Mouse (Mus musculus) intestine, embryonic 14.5 days (tissue): ENCODE data around the gene Evl. TPM values are rescaled to one million over a fixed set of nuclear protein-coding genes. Genes with fewer than 3 reads are reported as not detected.

Source experiments
- ATAC-seq: fragments of 200-750 bp; cut with Nextera tagmentation; replicated peaks from 2 replicates; pipeline ENCODE4 v1.8.0; 2017; ENCODE audit warnings: low read depth, moderate number of reproducible peaks, moderate TSS enrichment, moderate library complexity; ENCODE audit not compliant: low FRiP score, low TSS enrichment
- DNase-seq: peaks from one replicate; pipeline ENCODE4 v3.0.0-alpha.2; 2018; ENCODE audit warnings: low spot score
- H3K27ac ChIP-seq: fragments of 300-500 bp; sonication (generic); 2 replicates; pipeline ENCODE4 v1.5.1; 2014; ENCODE audit warnings: low read depth, mild to moderate bottlenecking, control low read depth
- H3K27me3 ChIP-seq: fragments of 300-500 bp; sonication (generic); replicated peaks from 2 replicates; pipeline ENCODE4 v1.6.1; 2014; ENCODE audit warnings: low read length, control low read depth; ENCODE audit not compliant: control insufficient read depth, insufficient read depth
- H3K36me3 ChIP-seq: fragments of 300-500 bp; sonication (generic); 2 replicates; pipeline ENCODE4 v1.6.1; 2014; ENCODE audit warnings: low read length, control low read depth; ENCODE audit not compliant: control insufficient read depth, insufficient read depth
- H3K4me1 ChIP-seq: fragments of 300-500 bp; sonication (generic); replicated peaks from 2 replicates; pipeline ENCODE4 v1.6.1; 2014; ENCODE audit warnings: low read length, control low read depth, mixed read lengths; ENCODE audit not compliant: control insufficient read depth, insufficient read depth
- H3K4me2 ChIP-seq: fragments of 300-500 bp; sonication (generic); 2 replicates; pipeline ENCODE4 v1.6.1; 2014; ENCODE audit warnings: low read length
- H3K4me3 ChIP-seq: fragments of 300-500 bp; sonication (generic); 2 replicates; pipeline ENCODE4 v1.5.1; 2014; ENCODE audit warnings: low read depth, low read length, control low read depth, mixed read lengths
- H3K9ac ChIP-seq: fragments of 300-500 bp; sonication (generic); 2 replicates; pipeline ENCODE4 v1.6.1; 2014; ENCODE audit warnings: mild to moderate bottlenecking, low read length
- H3K9me3 ChIP-seq: fragments of 300-500 bp; sonication (generic); 2 replicates; pipeline ENCODE4 v1.6.1; 2016; ENCODE audit warnings: low read length, control low read depth; ENCODE audit not compliant: control insufficient read depth
- WGBS: fragments of 180-500 bp; shearing (Covaris S2); extraction: QIAGEN DNeasy Blood & Tissue Kit; methylation state at CpG from one replicate; pipeline ENCODE4 v1.1.7; 2014; 5-methylcytosine and 5-hydroxymethylcytosine counted together
- polyA plus RNA-seq: library from polyadenylated mRNA; unstranded; fragments of >200 nt; fragmentation: Nextera tagmentation; extraction: Ambion mirVana; gene quantifications from 2 replicates; pipeline ENCODE4 v1.2.1, GENCODE M21; 2014

The Evl gene
- polyA plus RNA-seq, 1 experiment from 2014 or later, result 61.0 TPM

DNA sequence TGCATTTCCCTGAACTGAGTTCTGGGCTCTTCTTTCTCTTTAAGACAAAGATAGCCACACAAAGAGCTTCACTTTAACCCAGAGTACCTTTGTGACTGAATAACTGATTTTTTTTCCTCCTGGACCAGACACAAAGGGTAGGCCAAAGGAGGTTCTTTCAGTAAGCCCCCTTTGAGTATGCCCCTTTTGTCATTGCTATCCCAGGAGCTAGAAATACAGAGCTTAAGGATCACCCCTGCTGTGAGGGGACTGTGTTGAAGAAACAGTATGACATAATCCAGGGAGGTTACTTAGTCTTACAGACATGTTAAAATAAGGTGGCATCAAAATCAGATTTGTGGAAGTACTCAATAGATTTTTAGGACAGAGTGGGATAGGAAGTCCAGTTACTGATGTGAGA lies 50.0 kb downstream of the Evl start:
- no peak for ATAC-seq
- H3K4me3 ChIP-seq, result no peak overlapping the region

DNA sequence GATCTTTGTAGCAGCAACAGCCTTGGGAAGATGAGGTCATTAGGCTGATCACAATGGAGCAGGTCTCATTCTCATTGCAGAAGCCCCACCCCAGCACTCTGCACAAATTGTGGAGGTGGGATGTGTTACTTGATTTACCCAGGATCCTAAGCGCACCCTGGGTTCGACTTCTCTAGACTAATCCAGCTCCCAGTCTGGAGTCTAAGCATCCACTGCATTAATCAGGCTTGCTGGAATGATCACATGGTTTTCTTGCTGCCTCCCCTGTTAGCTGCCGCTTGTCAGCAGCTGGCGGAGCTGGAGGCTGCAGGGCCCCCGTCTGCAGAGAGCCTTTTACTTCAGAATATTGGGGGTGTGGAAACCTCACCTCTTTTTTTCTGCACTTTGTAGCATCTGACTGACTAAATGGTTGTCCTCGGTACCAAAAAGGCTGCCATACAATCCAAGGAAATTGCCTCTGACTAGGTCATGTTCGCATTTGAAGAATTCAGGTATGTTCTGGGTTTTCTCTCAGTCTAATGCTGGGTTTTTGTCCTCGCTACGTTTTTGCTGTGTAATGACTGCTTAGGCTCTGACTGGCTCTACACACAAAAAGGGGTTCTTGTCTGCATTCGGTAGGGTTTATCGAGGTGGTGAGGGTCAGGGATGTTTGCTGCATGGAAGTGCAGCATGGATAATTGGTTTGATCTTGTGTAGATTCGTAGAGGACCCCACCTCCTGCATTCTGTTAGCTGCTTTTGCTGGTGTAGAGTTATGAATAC lies 51.2 kb downstream of the Evl start:
- H3K27me3 ChIP-seq, result no peaks in the 10 kb centered on the region
- no peak overlapping the region for H3K9ac ChIP-seq
- no peak overlapping the region for H3K4me2 ChIP-seq
- no peaks in the 10 kb centered on the region for H3K36me3 ChIP-seq
- 48% methylated on average over 12 of the region's 12 CpGs for WGBS
- H3K9me3 ChIP-seq, result no peaks in the 10 kb centered on the region
- H3K4me1 ChIP-seq, result peaks cover 23% of the 10 kb centered on the region
- DNase-seq, result no peak
- H3K4me3 ChIP-seq, result no peak overlapping the region
- ATAC-seq, result 0 out of 2 replicates have a peak, but pooled peaks have one; percentile 36
- H3K27ac ChIP-seq, result 0 out of 2 replicates have a peak overlapping the region, but pooled peaks have one; percentile 7

More for the DNA sequence above, 50.0 kb downstream of the Evl start:
- H3K27ac ChIP-seq, result no peak overlapping the region
- peaks cover 23% of the 10 kb centered on the region for H3K4me1 ChIP-seq
- H3K36me3 ChIP-seq, result no peaks in the 10 kb centered on the region
- no peak overlapping the region for H3K9ac ChIP-seq
- no peak overlapping the region for H3K4me2 ChIP-seq
- DNase-seq, result no peak
- no peaks in the 10 kb centered on the region for H3K27me3 ChIP-seq
- H3K9me3 ChIP-seq, result no peaks in the 10 kb centered on the region

DNA sequence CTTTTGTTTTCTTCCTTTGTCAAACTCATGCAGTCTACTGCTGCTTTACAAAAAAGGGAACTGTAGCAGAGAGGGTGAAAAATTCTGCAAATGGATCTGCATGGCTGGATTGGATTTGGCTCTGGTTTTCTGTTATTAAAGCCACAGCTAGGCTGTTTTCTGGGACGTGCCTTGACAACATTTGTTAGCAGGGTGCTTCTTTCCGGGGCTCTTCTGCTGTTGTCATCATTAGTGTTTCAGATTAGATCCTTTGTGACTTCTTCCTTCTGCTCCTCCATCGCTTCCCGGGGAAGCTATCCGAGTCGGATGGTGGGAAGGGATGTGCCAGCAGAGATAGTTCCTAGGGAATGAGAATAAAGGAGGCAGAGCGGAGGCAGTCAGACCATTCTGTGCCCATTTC lies 51.8 kb downstream of the Evl start:
- DNase-seq, result no peak
- H3K36me3 ChIP-seq, result no peaks in the 10 kb centered on the region
- H3K27ac ChIP-seq, result no peak overlapping the region
- peaks cover 23% of the 10 kb centered on the region for H3K4me1 ChIP-seq
- H3K4me2 ChIP-seq, result no peak overlapping the region
- no peak overlapping the region for H3K9ac ChIP-seq
- H3K27me3 ChIP-seq, result no peaks in the 10 kb centered on the region
- H3K4me3 ChIP-seq, result no peak overlapping the region
- no peaks in the 10 kb centered on the region for H3K9me3 ChIP-seq
- ATAC-seq, result no peak
- 77% methylated on average over 7 of the region's 7 CpGs for WGBS

DNA sequence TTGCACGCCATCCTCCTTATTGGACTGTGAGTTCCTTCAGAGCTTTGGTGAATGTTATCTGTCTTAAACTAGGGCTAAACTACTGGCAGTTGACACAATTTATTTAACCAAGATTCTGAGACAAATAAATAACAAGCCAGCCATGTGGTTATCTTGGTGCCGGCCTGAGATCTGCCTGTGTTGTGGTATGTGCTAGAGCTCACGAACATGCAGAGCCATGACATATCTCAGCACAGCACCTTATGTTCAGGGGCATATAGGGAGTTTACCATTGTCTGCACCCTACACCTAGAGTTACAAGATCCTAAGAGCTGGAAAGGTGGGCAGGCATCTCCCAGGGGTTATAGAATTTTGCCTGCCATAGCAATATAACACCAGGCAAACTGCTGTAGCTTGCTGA lies 54.9 kb downstream of the Evl start:
- no peaks in the 10 kb centered on the region for H3K9me3 ChIP-seq
- H3K4me1 ChIP-seq, result peaks cover 13% of the 10 kb centered on the region
- no peak overlapping the region for H3K4me3 ChIP-seq
- ATAC-seq, result no peak
- WGBS, result 66% methylated on average over 3 of the region's 3 CpGs
- no peak for DNase-seq
- no peaks in the 10 kb centered on the region for H3K27me3 ChIP-seq
- no peaks in the 10 kb centered on the region for H3K36me3 ChIP-seq
- no peak overlapping the region for H3K27ac ChIP-seq
- H3K4me2 ChIP-seq, result no peak overlapping the region
- no peak overlapping the region for H3K9ac ChIP-seq

DNA sequence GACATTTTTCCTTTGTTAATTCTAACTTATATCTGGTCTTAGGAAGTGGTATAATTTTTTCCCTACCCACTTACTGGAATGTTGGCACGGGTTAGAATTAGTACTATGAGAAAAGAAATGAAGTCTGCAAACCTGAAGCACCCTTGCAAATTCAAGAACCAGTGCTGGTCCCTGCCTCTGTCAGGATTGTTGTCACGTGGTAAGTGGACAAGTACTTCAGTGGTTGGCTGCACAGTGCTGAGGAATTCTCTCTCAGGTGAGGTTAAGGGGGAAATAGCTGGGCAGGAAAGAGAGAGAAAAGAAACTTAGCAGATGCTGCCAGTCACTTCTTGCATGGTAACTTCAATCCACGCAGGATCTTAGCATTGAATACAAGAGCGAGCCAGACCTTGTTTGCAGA lies 55.7 kb downstream of the Evl start:
- no peak overlapping the region for H3K27ac ChIP-seq
- no peak overlapping the region for H3K9ac ChIP-seq
- DNase-seq (no peak), ATAC-seq (no peak)
- H3K36me3 ChIP-seq, result no peaks in the 10 kb centered on the region
- H3K4me1 ChIP-seq, result peaks cover 6% of the 10 kb centered on the region
- H3K4me2 ChIP-seq, result no peak overlapping the region
- no peak overlapping the region for H3K4me3 ChIP-seq
- no peaks in the 10 kb centered on the region for H3K9me3 ChIP-seq
- WGBS, result 69% methylated on average over 4 of the region's 4 CpGs
- no peaks in the 10 kb centered on the region for H3K27me3 ChIP-seq

DNA sequence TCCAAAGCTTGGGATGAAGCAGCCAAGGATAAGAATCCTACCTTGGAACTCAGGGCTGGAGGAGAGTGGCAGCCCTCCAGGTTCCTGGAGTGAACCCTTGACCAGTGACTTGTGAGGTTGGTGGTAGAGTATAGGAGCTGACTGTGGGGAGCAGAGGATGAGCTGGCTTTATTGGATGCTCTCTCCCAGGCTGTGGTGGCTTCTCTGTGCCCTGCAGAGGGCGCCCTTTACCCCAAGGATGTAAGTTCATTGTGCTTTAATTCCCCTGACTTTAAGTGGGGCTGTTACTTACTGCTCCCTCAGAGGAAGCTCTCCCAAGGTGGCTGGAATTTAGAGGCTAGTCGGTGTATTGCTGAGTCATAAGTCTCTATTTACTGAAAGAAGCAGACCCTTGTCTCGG lies 58.6 kb downstream of the Evl start:
- no peak overlapping the region for H3K27ac ChIP-seq
- no peak overlapping the region for H3K9ac ChIP-seq
- no peak for DNase-seq
- no peaks in the 10 kb centered on the region; the same call in 1 of the 2 replicates for H3K4me1 ChIP-seq
- no peaks in the 10 kb centered on the region for H3K9me3 ChIP-seq
- ATAC-seq, result no peak
- H3K4me3 ChIP-seq, result no peak overlapping the region
- 25% methylated on average over 3 of the region's 3 CpGs for WGBS
- no peaks in the 10 kb centered on the region for H3K36me3 ChIP-seq
- H3K4me2 ChIP-seq, result no peak overlapping the region
- no peaks in the 10 kb centered on the region for H3K27me3 ChIP-seq

DNA sequence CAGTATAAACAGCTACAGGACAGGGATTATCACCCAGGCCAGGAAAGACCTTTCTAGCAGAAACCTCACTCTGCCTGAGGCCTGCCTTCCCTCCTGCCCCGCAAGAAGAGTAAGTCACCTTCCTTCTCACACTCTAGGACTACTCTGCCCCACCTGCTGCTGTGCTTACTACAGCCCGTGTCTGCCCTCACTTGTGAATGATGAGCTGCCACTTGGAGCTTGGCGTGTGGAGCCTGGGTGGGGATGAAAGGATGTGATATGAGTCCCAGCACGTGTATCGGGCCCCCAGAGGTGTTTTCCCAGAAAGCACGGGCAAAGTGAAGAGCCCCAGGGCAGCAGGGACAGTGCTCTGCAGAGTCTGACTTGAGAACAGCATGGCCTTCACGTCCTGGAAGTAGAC lies 63.0 kb downstream of the Evl start:
- no peak overlapping the region for H3K4me2 ChIP-seq
- H3K27me3 ChIP-seq, result no peaks in the 10 kb centered on the region
- no peak overlapping the region for H3K4me3 ChIP-seq
- H3K4me1 ChIP-seq, result no peaks in the 10 kb centered on the region; the same call in 1 of the 2 replicates
- 63% methylated on average over 7 of the region's 7 CpGs for WGBS
- H3K27ac ChIP-seq, result no peak overlapping the region
- H3K9ac ChIP-seq, result no peak overlapping the region
- DNase-seq, result no peak
- ATAC-seq, result no peak
- no peaks in the 10 kb centered on the region for H3K9me3 ChIP-seq
- no peaks in the 10 kb centered on the region; the same call in 1 of the 2 replicates for H3K36me3 ChIP-seq

DNA sequence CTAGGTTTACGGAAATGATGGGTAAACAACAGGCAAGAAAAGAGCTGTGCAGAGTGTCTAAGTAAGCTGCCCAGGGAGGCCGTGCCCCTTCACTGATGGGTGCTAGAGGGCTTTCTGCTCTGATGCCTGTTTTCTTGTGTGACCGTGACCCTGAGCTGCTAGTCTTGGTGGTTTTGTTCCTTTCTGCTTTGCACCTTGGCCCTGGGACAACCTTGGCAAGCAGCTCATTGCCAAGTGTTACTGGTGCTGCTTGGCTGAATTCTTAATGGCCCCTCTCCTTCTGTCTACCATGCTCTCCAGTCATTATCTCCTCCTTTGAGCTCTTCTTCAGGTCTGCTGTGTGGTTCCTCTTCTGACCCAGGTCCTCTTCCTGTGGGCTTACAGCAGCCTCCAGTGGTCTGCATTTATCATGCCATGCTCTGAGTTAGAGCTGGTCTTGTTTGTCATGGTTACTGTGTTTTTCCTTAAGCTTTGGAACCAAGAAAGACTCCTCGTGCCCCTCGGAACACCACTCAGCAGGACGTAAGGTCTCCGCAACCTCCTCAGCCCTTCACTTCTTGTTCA lies 65.4 kb downstream of the Evl start:
- peaks cover 5% of the 10 kb centered on the region for H3K4me1 ChIP-seq
- no peak overlapping the region for H3K9ac ChIP-seq
- H3K4me3 ChIP-seq, result no peak overlapping the region
- ATAC-seq (no peak), DNase-seq (no peak)
- no peak overlapping the region for H3K27ac ChIP-seq
- H3K9me3 ChIP-seq, result no peaks in the 10 kb centered on the region
- H3K4me2 ChIP-seq, result no peak overlapping the region
- 93% methylated on average over 7 of the region's 7 CpGs for WGBS
- H3K27me3 ChIP-seq, result no peaks in the 10 kb centered on the region
- H3K36me3 ChIP-seq, result no peaks in the 10 kb centered on the region; the same call in 1 of the 2 replicates

DNA sequence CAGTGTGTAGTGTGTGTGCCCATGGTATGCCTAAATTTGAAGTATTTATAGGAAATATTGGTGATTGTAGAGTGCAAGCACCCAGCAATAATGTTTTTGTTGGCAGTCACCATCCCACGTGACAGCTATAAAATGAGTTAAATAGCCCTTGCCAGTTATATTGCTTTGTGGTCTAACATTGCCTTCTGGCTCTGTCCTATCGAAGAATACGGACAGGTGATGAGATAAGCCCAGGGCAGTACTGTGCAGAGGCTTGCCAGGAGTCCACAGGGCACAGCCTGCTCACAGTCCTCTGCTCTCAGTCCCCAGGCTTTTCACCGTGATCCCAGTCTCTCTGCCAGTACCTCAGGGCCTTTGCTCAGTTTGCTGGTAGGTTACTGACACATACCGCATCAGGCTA lies 67.9 kb downstream of the Evl start:
- 76% methylated on average over 5 of the region's 5 CpGs for WGBS
- H3K4me3 ChIP-seq, result no peak overlapping the region
- no peak overlapping the region for H3K4me2 ChIP-seq
- H3K4me1 ChIP-seq, result peaks cover 15% of the 10 kb centered on the region
- H3K27me3 ChIP-seq, result no peaks in the 10 kb centered on the region
- H3K27ac ChIP-seq, result 0 out of 2 replicates have a peak overlapping the region, but pooled peaks have one; percentile 1
- H3K36me3 ChIP-seq, result no peaks in the 10 kb centered on the region; the same call in 1 of the 2 replicates
- H3K9me3 ChIP-seq, result no peaks in the 10 kb centered on the region
- no peak overlapping the region for H3K9ac ChIP-seq
- ATAC-seq (0 out of 2 replicates have a peak, but pooled peaks have one; percentile 49), DNase-seq (no peak)
